Mouse (Mus musculus): ENCODE measurements at regions not wholly inside any gene's neighbourhood (a gene's known extent, or its start where the extent isn't known, plus 50 kb on each side); places are given as distances from the start of the nearest gene placed in this dataset.

DNA sequence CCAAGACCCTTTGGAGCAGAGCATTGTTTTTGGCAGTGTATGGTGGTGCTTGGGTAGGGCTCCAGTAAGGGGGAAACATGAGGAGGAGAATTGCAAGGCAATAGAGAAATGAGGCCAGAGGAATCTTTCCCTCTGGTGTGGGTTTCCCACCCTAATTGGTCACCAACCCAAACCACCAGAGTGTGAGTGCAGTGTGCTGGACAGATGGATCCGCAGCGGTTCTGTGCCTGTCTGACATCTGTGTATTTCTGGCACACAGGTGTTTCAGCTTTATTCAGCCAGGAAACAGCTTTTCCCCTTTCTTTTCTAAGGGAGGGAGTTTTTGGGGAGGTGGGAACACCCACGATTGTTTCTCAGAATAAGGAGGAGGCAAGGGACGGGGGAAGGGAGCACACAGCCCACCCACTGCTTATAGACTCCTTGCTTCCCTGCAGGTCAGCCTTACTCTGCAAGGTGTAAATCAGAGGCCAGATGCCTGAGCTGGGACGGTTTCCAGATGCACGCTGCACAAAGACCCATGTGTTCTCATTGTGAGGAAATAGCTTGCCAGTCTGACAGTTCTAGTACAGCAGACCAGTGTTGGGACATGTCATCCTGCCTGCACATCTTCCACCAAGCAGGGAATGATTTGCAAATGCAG lies 175.2 kb upstream of the Gypa start:
- TF ChIP-seq ZNF384 (IDR thresholded peaks at IDR 0.05; ENCODE audit: low read depth, low read length) (no peak), ZC3H11A (IDR thresholded peaks at IDR 0.05; ENCODE audit: borderline replicate concordance, low read depth, low read length) (no peak), CHD2 (IDR thresholded peaks at IDR 0.05; ENCODE audit: low read depth, low read length) (no peak)
